Mouse (Mus musculus) right cerebral cortex, postnatal 25 days (tissue): ENCODE data around the gene Abcb1b.
"Not testable (repeated sequence)": the region's sequence is repeated elsewhere in the genome, so short reads cannot be mapped to it uniquely, and the experiment has no call there.

Experiments used
- DNase-seq: peaks from one replicate; pipeline ENCODE4 v3.0.0; 2022

The Abcb1b gene

GRCm38 (mm10) chr5:8865630-8866029, 67.7 kb downstream of the Abcb1b start:
- DNase-seq, result not testable (repeated sequence)

GRCm38 (mm10) chr5:8866366-8866765, 68.4 kb downstream of the Abcb1b start:
- DNase-seq, result no peak

GRCm38 (mm10) chr5:8868019-8868418, 70.1 kb downstream of the Abcb1b start:
- no peak for DNase-seq

GRCm38 (mm10) chr5:8872979-8873915, 75.3 kb downstream of the Abcb1b start:
- DNase-seq, result no peak

- no peak for DNase-seq
Observed at GRCm38 (mm10) chr5:8877086-8877485, 79.1 kb downstream of the Abcb1b start.

- DNase-seq, result no peak
Observed at GRCm38 (mm10) chr5:8877800-8878199, 79.9 kb downstream of the Abcb1b start.

GRCm38 (mm10) chr5:8885837-8886236, 87.9 kb downstream of the Abcb1b start:
- no peak for DNase-seq

GRCm38 (mm10) chr5:8893300-8894103, 95.6 kb downstream of the Abcb1b start, which contains the start of gene Abcb4:
Abcb4 (plus strand) TSS chr5:8893717.
- DNase-seq, result peak; percentile 78

GRCm38 (mm10) chr5:8894104-8894425, 96.1 kb downstream of the Abcb1b start:
- DNase-seq, result no peak

- DNase-seq, result no peak
Observed at GRCm38 (mm10) chr5:8894641-8895490, 96.9 kb downstream of the Abcb1b start.

- no peak for DNase-seq
Observed at GRCm38 (mm10) chr5:8896198-8896597, 98.3 kb downstream of the Abcb1b start.

- DNase-seq, result no peak
Observed at GRCm38 (mm10) chr5:8898246-8898645, 100.3 kb downstream of the Abcb1b start.

GRCm38 (mm10) chr5:8901001-8901400, 103.1 kb downstream of the Abcb1b start:
- no peak for DNase-seq

- no peak for DNase-seq
Observed at GRCm38 (mm10) chr5:8902141-8902817, 104.3 kb downstream of the Abcb1b start.

- no peak for DNase-seq
Observed at GRCm38 (mm10) chr5:8904539-8904938, 106.6 kb downstream of the Abcb1b start.

- DNase-seq, result no peak
Observed at GRCm38 (mm10) chr5:8911567-8912198, 113.7 kb downstream of the Abcb1b start.
